Mouse (Mus musculus) T-cell, adult 2 months (primary cell): Measurements from ENCODE around the gene Dnajc15.

Experiments
- DNase-seq: peaks from one replicate; pipeline ENCODE4 v3.0.0; 2022; ENCODE audit warnings: low spot score

Gene Dnajc15

DNA sequence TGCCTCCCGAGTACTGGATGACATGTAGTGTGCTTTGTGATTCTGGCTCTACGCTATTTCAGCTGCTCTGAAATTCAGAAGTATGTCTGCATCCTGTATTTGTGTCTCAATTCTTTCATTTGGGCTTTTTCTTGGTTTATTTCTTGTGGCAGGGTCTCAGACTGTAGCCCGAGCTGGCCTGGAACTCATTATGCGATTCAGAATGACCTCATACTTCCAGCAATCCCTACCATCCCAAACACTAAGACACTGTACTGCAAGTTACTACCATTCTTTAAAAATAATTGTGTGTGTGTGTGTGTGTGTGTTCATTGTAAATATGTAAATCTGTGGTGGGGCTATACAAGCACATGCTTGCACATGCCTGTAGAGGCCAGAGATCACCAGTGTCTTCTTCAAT is 78.4 kb downstream of the Dnajc15 start:
- DNase-seq = no peak

DNA sequence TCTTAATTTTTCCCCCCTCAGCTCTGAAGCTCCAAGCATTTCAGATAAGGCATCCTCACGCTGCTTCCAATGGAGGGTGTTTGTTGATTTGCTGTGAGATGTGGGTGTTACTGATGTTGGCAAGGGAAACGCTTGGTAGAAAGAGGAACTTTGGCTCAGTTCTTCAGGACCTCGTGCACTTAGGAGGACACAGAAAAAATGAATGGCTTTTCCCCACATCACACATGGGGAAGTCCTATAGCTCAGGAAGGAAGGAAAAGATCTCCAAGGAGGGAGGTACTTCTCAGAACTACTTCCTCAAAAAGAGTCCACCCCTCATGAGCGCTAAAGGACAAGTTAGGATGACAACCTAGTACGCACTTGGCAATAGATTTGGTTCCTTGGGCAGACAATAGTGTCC is 79.7 kb downstream of the Dnajc15 start:
- DNase-seq = no peak

DNA sequence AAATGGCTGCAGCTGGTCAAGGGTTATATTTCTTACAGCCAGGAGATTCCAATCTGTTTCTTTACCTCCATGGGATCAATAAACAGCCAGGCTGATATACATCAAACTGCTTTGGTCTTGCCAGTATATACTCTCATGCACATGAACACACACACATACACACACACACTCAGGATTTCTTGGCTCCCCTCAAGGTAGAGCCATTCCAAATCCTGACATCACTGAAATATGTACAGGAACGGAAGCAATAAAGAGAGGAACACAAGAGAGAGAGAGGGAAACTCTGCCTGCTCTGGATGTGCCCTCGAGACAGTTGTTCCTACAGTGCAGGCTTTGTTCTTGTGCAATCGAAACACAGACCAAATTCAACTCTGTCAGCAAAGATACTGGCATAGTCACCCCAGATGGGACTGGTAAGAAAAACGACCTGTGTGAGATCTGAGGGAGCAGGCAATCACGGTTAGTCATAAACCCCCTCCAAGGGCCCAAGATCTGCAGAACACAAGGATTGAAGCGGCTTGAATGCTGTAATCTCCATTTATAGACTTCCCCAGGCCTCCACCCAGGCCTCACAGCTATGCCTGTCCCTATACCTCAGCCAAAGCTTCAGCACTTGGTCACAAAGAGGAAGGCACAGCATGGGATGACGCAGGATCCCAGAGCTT is 80.5 kb downstream of the Dnajc15 start:
- no peak for DNase-seq

DNA sequence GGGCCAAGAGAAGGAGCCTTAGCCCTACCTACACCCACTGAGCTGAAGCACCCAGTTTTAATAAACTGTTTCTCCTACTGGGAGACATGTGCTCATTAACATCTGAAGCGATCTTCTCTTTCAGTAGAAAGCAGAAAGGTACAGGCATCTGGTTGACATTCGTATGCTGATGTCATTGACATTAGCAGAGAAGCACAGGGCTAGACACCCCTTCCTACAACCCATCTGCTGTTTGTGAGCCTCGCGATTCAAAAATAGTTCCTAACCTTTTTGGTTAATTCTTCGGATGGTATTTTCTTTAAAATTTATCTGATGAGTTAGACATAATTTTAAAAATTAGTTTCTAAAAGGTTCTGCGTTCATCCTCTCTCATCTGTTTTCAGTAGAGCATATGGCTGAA is 81.9 kb downstream of the Dnajc15 start:
- DNase-seq = no peak

DNA sequence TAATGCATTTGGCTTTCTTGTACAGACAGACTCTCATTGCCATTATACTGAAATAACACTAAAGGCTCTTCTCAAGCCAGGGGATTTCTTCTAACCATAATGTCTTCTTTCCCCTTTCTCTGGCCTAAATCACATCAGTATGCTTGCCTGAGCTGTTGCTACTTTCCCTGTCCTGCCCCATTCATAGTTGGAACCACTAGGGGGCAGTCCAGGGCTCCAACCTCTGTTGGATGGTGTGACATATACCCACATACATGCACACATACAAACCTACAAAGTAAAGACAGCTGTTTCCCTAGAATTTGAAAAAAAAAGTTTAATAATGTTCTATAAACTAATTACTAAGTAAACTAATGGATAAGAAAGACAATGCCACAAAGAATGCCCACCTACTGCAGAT is 91.7 kb downstream of the Dnajc15 start:
- peak; percentile 41 for DNase-seq

DNA sequence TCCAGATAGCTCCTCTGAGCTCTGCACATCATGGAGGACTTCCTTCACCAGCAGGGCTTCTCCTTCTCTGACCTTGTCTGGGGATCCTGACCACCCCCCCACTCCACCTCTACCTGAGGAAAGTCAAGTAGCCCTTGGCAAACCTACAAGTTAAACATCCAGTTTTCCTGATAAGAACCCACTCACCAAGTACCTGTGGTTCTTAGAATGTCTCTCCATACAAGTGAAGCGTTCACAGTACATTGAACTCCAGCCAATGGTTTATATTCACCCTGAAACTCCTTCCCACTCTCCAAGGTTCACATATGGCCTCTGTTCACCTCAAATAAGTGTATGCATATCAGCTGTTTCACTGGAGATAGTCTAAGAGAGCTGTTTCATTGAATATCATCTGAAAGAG is 97.6 kb downstream of the Dnajc15 start:
- no peak for DNase-seq

DNA sequence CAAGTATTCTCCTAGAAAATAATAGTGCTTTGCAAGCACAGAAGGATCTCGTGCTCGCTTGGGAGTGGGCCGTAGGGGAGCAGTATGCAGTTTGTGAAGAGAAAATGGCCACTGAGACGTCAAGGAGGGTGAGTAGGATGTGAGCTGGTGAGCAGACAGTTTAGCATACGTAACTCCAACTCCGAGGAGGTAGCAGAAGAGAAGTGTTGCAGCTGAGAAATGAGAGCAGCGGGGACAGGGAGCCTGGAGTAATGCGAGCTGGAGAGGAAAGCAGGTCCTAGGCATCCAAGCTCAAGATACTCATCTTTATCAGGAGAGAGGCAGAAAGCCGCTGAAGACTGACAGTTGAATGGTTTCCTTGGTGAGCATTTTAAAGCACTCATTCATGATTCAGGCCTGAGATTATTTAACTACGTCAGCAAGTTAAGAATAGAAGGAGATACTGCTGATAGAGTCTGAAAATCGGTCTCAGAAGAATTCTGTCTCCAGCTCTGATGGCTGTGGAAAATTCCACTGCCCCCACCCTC is 98.9 kb downstream of the Dnajc15 start:
- no peak for DNase-seq

DNA sequence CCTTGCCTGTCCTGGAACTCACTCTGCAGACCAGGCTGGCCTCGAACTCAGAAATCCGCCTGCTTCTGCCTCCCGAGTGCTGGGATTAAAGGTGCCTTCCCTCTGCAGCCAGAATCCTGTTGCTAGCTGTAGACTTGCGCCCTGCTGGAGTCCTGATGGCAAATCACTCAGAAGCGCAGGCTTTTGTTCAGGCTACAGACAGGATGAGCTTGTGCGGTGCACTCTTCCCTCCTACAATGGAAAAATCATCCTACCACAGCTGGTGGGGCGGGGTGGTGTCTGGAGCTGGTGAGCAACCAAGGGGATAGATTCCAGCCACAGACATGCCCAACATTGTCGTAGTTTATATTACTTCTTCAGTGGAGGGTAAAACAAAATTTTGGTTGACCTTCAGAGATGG is 101.6 kb downstream of the Dnajc15 start:
- no peak for DNase-seq

DNA sequence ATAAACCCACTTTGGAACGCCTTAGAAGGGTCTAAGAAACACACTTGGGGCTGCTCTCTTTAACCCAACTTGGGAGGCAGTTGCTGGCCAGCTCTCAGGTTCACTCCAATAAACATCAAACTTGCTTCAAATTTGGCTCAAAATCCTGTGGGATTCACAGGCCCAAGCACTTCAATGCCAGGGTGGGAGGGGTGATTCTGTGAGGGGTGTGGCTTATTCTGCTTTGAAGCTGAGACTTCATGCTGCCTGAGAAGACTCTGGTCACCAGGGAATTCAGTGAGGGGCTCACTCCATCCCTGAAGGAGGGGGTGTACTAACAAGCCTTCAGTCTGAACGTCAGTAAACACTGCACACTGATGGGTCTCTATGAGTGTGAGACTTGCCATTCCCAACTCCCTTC is 103.3 kb downstream of the Dnajc15 start:
- DNase-seq = no peak
